Mouse (Mus musculus): Measurements from ENCODE around the gene Naa38.

Naa38 gene

DNA sequence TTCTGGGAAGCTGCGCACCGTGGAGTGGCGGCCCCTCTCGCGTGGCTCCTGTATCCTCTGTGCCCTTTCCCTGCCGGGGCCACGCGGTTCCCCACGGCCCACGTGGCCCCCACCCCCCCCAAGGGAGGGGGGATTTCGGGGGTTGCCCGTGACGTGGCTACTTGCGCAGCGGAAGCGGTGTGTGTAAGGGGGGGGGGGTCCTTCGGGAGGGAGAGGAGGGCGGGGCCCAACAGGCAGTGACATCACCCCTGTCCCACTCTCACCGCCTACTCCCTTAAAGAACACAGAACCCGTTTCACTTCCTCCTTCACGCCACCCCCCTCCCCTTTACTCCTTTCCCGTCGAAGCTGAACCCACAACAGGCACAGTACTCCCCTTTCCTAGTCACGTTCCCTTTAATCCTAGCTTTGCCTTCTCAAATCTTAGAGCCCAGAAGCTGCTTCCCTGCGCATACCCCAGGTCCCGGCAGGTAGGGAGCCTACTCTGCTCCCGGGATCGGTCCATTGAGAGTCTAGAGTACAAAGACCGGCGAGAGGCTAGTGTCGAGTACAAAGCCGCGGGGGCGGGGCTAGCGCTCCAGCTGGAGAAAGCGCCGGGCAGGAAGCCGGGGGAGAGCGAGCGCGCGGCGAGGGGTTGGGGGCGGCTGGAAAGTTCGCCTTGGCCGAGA lies 14.2 kb downstream of the Naa38 start:
- in situ Hi-C loops (cut with MboI; ENCODE audit: low pct_unique_long_range_greater_than_20kb in 1 of 2, low sequenced_read_pairs in 2 of 2, unreplicated experiment in 1 of 2): loop anchor here in 1 of 2 experiments (25.0 kb wide), 2 partner anchors 203 to 303 kb away; partner anchors contain the start of genes Atp1b2, Sat2 and Shbg

DNA sequence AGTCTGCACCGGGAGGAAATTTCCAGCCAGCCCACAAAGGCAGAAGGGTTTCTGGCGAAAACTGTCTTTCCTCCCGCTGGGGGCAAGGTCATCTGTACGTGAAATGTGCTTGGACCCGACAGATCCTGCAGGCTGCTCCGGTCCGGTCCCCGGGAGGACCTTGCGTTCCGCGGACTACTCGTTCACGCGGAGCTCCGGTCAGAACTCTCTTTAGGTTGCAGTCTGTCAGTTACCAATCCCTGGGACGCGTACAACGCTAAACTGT lies 14.7 kb downstream of the Naa38 start:
- in situ Hi-C loops (cut with MboI; ENCODE audit: low pct_unique_long_range_greater_than_20kb in 1 of 2, low sequenced_read_pairs in 2 of 2, unreplicated experiment in 1 of 2): loop anchor here in 1 of 2 experiments (25.0 kb wide), 2 partner anchors 202 to 302 kb away; partner anchors contain the start of genes Atp1b2, Sat2 and Shbg

DNA sequence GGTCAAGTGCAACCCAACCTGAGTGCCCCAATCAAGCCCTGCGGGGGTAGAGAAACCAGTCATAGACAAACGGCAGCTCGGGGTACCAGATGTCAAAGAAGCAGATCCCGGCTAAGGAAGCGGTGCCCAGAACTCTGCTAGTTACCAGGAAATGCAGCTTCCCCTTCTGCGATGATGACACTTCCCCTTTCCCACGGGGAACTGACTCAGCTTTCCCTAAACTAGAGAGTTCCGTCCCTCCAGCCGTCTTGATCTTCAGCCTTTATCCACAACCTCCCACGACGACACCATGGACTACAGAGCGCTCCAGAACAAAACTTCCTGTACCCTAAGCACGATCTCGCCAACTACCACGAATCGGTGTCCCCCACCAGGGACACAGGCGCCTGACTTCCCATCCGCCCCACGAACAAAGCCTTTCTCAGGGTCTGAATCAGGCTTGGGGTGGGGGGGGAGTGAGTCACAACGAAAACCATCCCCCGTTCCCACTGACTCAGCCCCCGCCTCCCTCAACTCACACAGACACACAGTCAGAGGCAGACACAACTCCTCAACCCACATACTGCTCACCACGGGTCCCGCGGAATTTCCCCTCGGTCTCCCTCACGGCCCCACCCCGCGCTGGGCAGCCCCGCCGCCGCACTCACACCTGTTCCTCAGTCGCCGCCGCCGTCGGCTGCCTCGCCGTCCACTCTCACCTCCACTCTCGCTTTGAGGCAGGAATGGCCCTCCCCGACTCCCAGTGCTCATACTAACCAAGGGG lies 15.2 kb downstream of the Naa38 start:
- in situ Hi-C loops (cut with MboI; ENCODE audit: low pct_unique_long_range_greater_than_20kb in 1 of 2, low sequenced_read_pairs in 2 of 2, unreplicated experiment in 1 of 2): loop anchor here in 1 of 2 experiments (25.0 kb wide), 2 partner anchors 202 to 302 kb away; partner anchors contain the start of genes Atp1b2, Sat2 and Shbg

- in situ Hi-C loops (cut with MboI; ENCODE audit: low pct_unique_long_range_greater_than_20kb in 1 of 2, low sequenced_read_pairs in 2 of 2, unreplicated experiment in 1 of 2): loop anchor here in 1 of 2 experiments (25.0 kb wide), 2 partner anchors 201 to 301 kb away; partner anchors contain the start of genes Atp1b2, Sat2 and Shbg
Measured at GRCm38 (mm10) chr11:69411073-69411535, 15.8 kb downstream of the Naa38 start.

DNA sequence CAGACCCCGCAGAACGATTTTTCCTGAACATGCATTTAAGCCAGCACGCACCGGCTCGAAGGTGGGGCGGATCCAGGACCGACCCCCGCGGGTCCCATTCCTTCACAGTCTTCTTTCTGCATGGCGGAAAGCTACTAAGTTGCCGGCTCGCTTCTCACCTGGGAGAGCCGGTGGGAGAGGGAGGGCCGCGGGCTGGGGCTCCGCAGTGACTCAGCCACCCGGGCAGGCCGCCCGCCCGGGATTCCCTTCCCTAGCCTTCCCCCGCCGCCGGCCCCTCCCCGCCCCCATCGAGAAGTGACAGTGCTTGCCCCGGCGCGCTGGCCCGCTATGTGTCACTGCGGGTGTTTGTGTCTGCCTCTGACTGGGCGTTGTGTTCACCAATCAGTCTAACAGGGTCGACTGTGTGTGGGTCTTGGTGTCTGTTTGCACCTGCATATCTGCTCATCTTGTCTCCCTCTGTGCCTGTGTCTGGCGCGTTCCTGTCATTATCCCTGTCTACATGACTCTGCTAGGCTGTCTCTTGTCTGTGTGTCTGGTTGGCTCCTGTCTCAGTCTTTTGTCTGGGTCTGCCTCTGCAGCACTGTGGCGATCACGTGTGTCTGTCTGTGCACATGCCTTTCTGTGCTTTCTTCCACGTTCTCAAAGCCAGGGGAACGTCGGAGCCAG lies 16.4 kb downstream of the Naa38 start:
- in situ Hi-C loops (cut with MboI; ENCODE audit: low pct_unique_long_range_greater_than_20kb in 1 of 2, low sequenced_read_pairs in 2 of 2, unreplicated experiment in 1 of 2): loop anchor here in 1 of 2 experiments (25.0 kb wide), 2 partner anchors 201 to 301 kb away; partner anchors contain the start of genes Atp1b2, Sat2 and Shbg

GRCm38 (mm10) chr11:69412548-69412947 lies 17.3 kb downstream of the Naa38 start:
- in situ Hi-C loops (cut with MboI; ENCODE audit: low pct_unique_long_range_greater_than_20kb in 1 of 2, low sequenced_read_pairs in 2 of 2, unreplicated experiment in 1 of 2): loop anchor here in 1 of 2 experiments (25.0 kb wide), 2 partner anchors 200 to 300 kb away; partner anchors contain the start of genes Atp1b2, Sat2 and Shbg

DNA sequence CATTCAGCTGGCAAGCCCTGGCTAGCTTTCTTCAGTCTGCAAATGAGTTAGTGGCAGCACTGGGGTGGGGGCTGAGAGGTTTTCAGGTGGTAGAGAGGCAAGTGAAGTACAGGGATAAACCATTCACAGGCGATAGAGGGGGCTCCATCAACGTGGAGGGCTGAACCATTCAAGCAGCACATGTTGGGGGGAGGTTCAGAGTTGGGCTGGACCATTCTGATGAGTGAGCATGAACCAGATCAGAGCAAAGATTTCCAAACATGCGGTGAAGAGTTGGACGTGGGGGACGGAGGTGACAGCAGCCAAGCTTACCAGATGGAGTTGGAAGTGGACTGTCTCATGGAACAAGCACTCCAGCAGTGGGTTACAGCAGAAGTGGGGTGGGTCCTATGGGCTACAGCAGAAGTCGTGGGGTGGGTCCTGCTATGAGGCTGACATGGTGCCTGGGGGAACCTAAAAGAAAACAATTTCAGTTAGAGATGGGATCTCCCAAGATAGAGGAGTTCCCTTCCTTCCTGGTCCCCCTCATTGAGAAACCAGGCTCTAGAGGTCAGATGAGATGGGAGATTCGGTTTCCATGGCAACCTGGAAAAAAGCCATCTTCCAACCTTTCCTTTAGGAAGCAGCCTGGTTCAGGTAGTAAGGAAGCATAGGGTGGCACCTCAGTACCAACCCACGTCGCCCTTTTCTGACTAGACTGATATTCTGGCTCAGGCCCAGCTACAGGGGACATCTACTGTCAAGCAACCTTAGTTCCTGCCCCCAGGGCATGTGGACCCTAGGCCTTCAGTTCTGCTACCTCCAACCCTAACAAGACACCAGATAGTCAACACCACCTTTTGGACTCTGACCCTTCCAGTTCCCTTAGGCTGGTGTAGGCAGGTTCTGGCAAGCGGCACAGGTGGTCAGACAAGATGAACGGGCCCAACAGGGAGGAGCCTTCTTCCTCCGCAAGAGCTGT lies 18.2 kb downstream of the Naa38 start, which contains the start of gene Kdm6b:
Kdm6b (minus strand) TSS at position 455 of the 961 bp plus-strand sequence.
- in situ Hi-C loops (cut with MboI; ENCODE audit: low pct_unique_long_range_greater_than_20kb in 1 of 2, low sequenced_read_pairs in 2 of 2, unreplicated experiment in 1 of 2): loop anchor here in 1 of 2 experiments (25.0 kb wide), 2 partner anchors 199 to 299 kb away; partner anchors contain the start of genes Atp1b2, Sat2 and Shbg

DNA sequence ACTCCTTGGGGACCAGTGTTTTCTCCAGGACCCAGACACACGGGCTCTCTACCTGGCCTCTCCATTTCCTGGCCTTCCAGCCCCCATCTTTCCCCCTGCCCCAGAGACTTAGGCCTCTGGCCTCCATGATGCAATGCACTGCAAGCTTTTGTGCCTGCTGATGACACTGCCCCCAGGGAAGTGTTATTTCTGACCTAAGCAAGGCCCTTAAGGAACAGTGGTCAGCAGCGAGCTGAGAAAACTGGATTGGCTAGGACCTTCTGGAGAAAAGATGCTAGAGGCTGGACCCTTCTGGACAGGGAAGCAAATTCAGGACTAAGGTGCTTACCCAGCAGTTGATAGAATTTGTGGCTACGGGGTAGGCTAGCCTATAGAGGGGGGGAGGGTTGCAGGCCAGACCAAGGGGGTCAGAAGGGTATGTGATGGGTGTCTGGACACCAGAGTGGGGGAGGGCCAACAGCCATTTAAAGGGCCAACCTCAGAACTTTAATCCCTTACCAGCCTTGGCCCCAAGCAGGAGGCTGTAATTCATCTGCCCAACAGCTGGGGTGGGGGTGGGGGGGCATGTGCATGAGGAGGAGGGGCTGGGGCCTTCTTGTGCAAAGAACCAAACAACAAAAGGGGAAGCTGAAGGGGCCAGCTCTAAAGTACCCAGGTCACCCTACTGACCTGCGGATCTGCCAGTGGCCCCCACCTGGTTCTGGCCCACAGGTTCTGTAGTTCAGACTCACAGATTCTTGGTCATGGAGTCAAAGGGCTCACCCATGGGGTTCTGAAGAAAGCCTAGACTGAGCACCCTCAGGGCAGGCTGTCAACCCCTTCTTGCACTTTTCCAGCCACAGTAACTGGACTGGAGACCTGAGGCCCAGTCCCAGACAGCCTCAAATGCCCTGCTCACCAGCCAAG lies 19.4 kb downstream of the Naa38 start:
- in situ Hi-C loops (cut with MboI; ENCODE audit: low pct_unique_long_range_greater_than_20kb in 1 of 2, low sequenced_read_pairs in 2 of 2, unreplicated experiment in 1 of 2): loop anchor here in 1 of 2 experiments (25.0 kb wide), 2 partner anchors 198 to 298 kb away; partner anchors contain the start of genes Atp1b2, Sat2 and Shbg

DNA sequence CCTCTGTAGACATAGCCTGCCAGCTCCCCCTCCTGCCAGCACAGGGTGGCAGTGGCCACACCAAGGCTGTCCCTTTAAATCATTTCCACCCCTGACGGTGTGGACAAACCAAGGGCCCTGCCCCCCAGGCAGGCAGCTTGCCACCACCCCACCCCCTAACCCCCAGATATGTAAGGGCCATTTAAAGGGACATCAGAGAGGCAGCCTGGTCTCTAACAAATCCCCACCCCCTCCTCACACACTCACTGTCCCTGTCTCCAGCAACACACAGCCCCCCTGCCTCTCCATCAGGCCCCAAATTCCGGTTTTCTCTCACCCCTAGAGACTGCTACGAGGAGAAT lies 20.0 kb downstream of the Naa38 start:
- in situ Hi-C loops (cut with MboI; ENCODE audit: low pct_unique_long_range_greater_than_20kb in 1 of 2, low sequenced_read_pairs in 2 of 2, unreplicated experiment in 1 of 2): loop anchor here in 1 of 2 experiments (25.0 kb wide), 2 partner anchors 197 to 297 kb away; partner anchors contain the start of genes Atp1b2, Sat2 and Shbg

DNA sequence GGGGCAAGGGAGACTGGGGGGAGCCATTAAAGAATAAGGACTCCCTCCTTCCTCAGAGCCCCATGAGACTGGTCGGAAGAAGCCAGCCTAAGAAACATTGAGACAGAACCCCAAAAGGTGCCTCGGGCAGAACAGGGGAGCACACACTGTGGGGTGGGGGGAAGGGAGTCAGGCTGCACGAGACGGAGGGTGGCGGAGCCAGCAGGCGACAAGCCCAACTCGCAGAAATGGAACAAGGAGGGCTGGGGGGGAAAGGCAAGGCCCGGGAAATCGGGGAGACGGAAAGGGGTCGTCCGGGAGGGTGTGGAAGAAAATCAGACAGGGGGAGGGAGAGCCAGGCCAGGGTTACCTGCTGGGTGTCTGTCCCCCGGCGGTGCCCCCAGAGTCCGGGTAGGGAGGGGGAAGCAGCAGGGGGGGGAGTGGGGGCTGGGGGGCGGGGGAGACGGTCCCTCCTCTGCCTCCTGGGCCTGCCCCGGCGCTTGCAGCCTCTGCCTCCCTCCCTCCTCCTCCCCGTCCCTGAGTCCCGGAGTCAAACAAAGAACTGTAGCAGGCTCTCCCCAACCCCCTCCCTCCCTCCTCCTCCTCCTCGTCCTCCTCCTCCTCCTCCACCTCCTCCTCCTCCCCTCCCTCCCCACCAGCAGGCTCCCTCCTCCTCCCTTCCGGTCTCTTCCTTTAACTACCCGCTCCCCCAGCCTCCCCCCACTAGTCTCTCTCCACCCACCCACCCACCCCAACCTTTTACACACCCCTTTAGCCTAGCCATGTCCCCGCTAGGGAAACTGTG lies 20.6 kb downstream of the Naa38 start:
- in situ Hi-C loops (cut with MboI; ENCODE audit: low pct_unique_long_range_greater_than_20kb in 1 of 2, low sequenced_read_pairs in 2 of 2, unreplicated experiment in 1 of 2): loop anchor here in 1 of 2 experiments (25.0 kb wide), 2 partner anchors 196 to 296 kb away; partner anchors contain the start of genes Atp1b2, Sat2 and Shbg

- in situ Hi-C loops (cut with MboI; ENCODE audit: low pct_unique_long_range_greater_than_20kb in 1 of 2, low sequenced_read_pairs in 2 of 2, unreplicated experiment in 1 of 2): loop anchor here in 1 of 2 experiments (25.0 kb wide), 2 partner anchors 196 to 296 kb away; partner anchors contain the start of genes Atp1b2, Sat2 and Shbg
Measured at GRCm38 (mm10) chr11:69416509-69416908, 21.2 kb downstream of the Naa38 start.

- in situ Hi-C loops (cut with MboI; ENCODE audit: low pct_unique_long_range_greater_than_20kb in 1 of 2, low sequenced_read_pairs in 2 of 2, unreplicated experiment in 1 of 2): loop anchor here in 1 of 2 experiments (25.0 kb wide), 2 partner anchors 195 to 295 kb away; partner anchors contain the start of genes Atp1b2, Sat2 and Shbg
Measured at GRCm38 (mm10) chr11:69416921-69417448, 21.7 kb downstream of the Naa38 start.

GRCm38 (mm10) chr11:69417449-69418384 lies 22.4 kb downstream of the Naa38 start:
- in situ Hi-C loops (cut with MboI; ENCODE audit: low pct_unique_long_range_greater_than_20kb in 1 of 2, low sequenced_read_pairs in 2 of 2, unreplicated experiment in 1 of 2): loop anchor here in 1 of 2 experiments (25.0 kb wide), 2 partner anchors 195 to 295 kb away; partner anchors contain the start of genes Atp1b2, Sat2 and Shbg

Measured in mouse embryonic stem cell (cell line).